Mouse (Mus musculus): ENCODE data around the gene Slc2a1. TPM values are rescaled to one million over a fixed set of nuclear protein-coding genes. Genes with fewer than 3 reads are reported as not detected.
A peak's percentile ranks its signal among the peaks of the same experiment; 100 is the strongest.

Slc2a1 gene
- polyA plus RNA-seq, 1 experiment, result 49.0 TPM

- Histone ChIP-seq H3K27me3 (ENCODE audit: control insufficient read depth, insufficient read depth, insufficient read length) (no peaks in the 10 kb centered on the region), H3ac (ENCODE audit: control insufficient read depth, insufficient read length, low read depth) (no peak overlapping the region), H3K4me3 (ENCODE audit: insufficient read depth, poor library complexity, severe bottlenecking) (no peak overlapping the region), H3K36me3 (ENCODE audit: control insufficient read depth, insufficient read depth) (no peaks in the 10 kb centered on the region), H3K79me3 (ENCODE audit: low read depth) (no peaks in the 10 kb centered on the region), H3K79me2 (ENCODE audit: control insufficient read depth, insufficient read depth) (peaks cover 1% of the 10 kb centered on the region)
- TF ChIP-seq FOSL1 (IDR thresholded peaks at IDR 0.05; ENCODE audit: insufficient read depth, low read length, poor library complexity, severe bottlenecking) (no peak), USF1 (IDR thresholded peaks at IDR 0.05; ENCODE audit: low read depth) (peak; percentile 40), CTCF (IDR thresholded peaks at IDR 0.05; ENCODE audit: control insufficient read depth, insufficient read depth, insufficient read length) (peak; percentile 34)
Observed at GRCm38 (mm10) chr4:119167663-119168062, 59.2 kb downstream of the Slc2a1 start.

- Histone ChIP-seq H3K79me3 (ENCODE audit: low read depth) (no peaks in the 10 kb centered on the region), H3K4me3 (ENCODE audit: insufficient read depth, poor library complexity, severe bottlenecking) (peak overlapping the region; percentile 52), H3ac (ENCODE audit: control insufficient read depth, insufficient read length, low read depth) (peak overlapping the region; percentile 84), H3K36me3 (ENCODE audit: control insufficient read depth, insufficient read depth) (no peaks in the 10 kb centered on the region), H3K79me2 (ENCODE audit: control insufficient read depth, insufficient read depth) (peaks cover 13% of the 10 kb centered on the region), H3K27me3 (ENCODE audit: control insufficient read depth, insufficient read depth, insufficient read length) (no peaks in the 10 kb centered on the region)
- TF ChIP-seq MYOD1 (IDR thresholded peaks at IDR 0.05; ENCODE audit: control insufficient read depth, insufficient read length, low read depth) (no peak), FOSL1 (IDR thresholded peaks at IDR 0.05; ENCODE audit: insufficient read depth, low read length, poor library complexity, severe bottlenecking) (no peak), CEBPB (IDR thresholded peaks at IDR 0.05; ENCODE audit: low read depth) (no peak), CTCF (IDR thresholded peaks at IDR 0.05; ENCODE audit: control insufficient read depth, insufficient read depth, insufficient read length) (no peak), MYOG (IDR thresholded peaks at IDR 0.05; ENCODE audit: control insufficient read depth, extremely low read depth, insufficient read length) (no peak), MAX (IDR thresholded peaks at IDR 0.05) (no peak), USF1 (IDR thresholded peaks at IDR 0.05; ENCODE audit: low read depth) (no peak)
Observed at GRCm38 (mm10) chr4:119172919-119173650, 64.6 kb downstream of the Slc2a1 start.

- no peaks in the 10 kb centered on the region for H3K79me3 ChIP-seq (ENCODE audit: low read depth)
- peak within 1 kb of the TSS; percentile 84 for H3ac ChIP-seq (ENCODE audit: control insufficient read depth, insufficient read length, low read depth)
- TF ChIP-seq CEBPB (IDR thresholded peaks at IDR 0.05; ENCODE audit: low read depth), result no peak
- TF ChIP-seq MYOD1 (IDR thresholded peaks at IDR 0.05; ENCODE audit: control insufficient read depth, insufficient read length, low read depth), result no peak
- TF ChIP-seq MAX (IDR thresholded peaks at IDR 0.05), result peak; percentile 10
- H3K79me2 ChIP-seq (ENCODE audit: control insufficient read depth, insufficient read depth), result peaks cover 13% of the 10 kb centered on the region
- H3K4me3 ChIP-seq (ENCODE audit: insufficient read depth, poor library complexity, severe bottlenecking), result peak within 1 kb of the TSS; percentile 52
- no peaks in the 10 kb centered on the region for H3K27me3 ChIP-seq (ENCODE audit: control insufficient read depth, insufficient read depth, insufficient read length)
- H3K36me3 ChIP-seq (ENCODE audit: control insufficient read depth, insufficient read depth), result no peaks in the 10 kb centered on the region
Observed at GRCm38 (mm10) chr4:119173851-119174453, 65.4 kb downstream of the Slc2a1 start, which contains the start of gene Zfp691. Gene Zfp691, minus strand, starts transcription at chr4:119174195.

GRCm38 (mm10) chr4:119177702-119178101, 69.2 kb downstream of the Slc2a1 start:
- H3ac ChIP-seq (ENCODE audit: control insufficient read depth, insufficient read length, low read depth), result no peak overlapping the region
- peaks cover 11% of the 10 kb centered on the region for H3K79me2 ChIP-seq (ENCODE audit: control insufficient read depth, insufficient read depth)
- no peaks in the 10 kb centered on the region for H3K79me3 ChIP-seq (ENCODE audit: low read depth)
- no peaks in the 10 kb centered on the region for H3K36me3 ChIP-seq (ENCODE audit: control insufficient read depth, insufficient read depth)
- H3K27me3 ChIP-seq (ENCODE audit: control insufficient read depth, insufficient read depth, insufficient read length), result no peaks in the 10 kb centered on the region
- no peak overlapping the region for H3K4me3 ChIP-seq (ENCODE audit: insufficient read depth, poor library complexity, severe bottlenecking)
- TF ChIP-seq CTCF (IDR thresholded peaks at IDR 0.05; ENCODE audit: control insufficient read depth, insufficient read depth, insufficient read length) (no peak), MYOG (IDR thresholded peaks at IDR 0.05; ENCODE audit: control insufficient read depth, extremely low read depth, insufficient read length) (no peak), USF1 (IDR thresholded peaks at IDR 0.05; ENCODE audit: low read depth) (no peak), MAX (IDR thresholded peaks at IDR 0.05) (no peak), CEBPB (IDR thresholded peaks at IDR 0.05; ENCODE audit: low read depth) (no peak), FOSL1 (IDR thresholded peaks at IDR 0.05; ENCODE audit: insufficient read depth, low read length, poor library complexity, severe bottlenecking) (no peak), MYOD1 (IDR thresholded peaks at IDR 0.05; ENCODE audit: control insufficient read depth, insufficient read length, low read depth) (no peak)

- no peak overlapping the region for H3ac ChIP-seq (ENCODE audit: control insufficient read depth, insufficient read length, low read depth)
- H3K79me3 ChIP-seq (ENCODE audit: low read depth), result no peaks in the 10 kb centered on the region
- H3K79me2 ChIP-seq (ENCODE audit: control insufficient read depth, insufficient read depth), result peaks cover 5% of the 10 kb centered on the region
- no peaks in the 10 kb centered on the region for H3K36me3 ChIP-seq (ENCODE audit: control insufficient read depth, insufficient read depth)
- H3K4me3 ChIP-seq (ENCODE audit: insufficient read depth, poor library complexity, severe bottlenecking), result no peak overlapping the region
- no peaks in the 10 kb centered on the region for H3K27me3 ChIP-seq (ENCODE audit: control insufficient read depth, insufficient read depth, insufficient read length)
- TF ChIP-seq MYOD1 (IDR thresholded peaks at IDR 0.05; ENCODE audit: control insufficient read depth, insufficient read length, low read depth) (no peak), MYOG (IDR thresholded peaks at IDR 0.05; ENCODE audit: control insufficient read depth, extremely low read depth, insufficient read length) (no peak), FOSL1 (IDR thresholded peaks at IDR 0.05; ENCODE audit: insufficient read depth, low read length, poor library complexity, severe bottlenecking) (no peak), CTCF (IDR thresholded peaks at IDR 0.05; ENCODE audit: control insufficient read depth, insufficient read depth, insufficient read length) (no peak), CEBPB (IDR thresholded peaks at IDR 0.05; ENCODE audit: low read depth) (no peak), USF1 (IDR thresholded peaks at IDR 0.05; ENCODE audit: low read depth) (no peak), MAX (IDR thresholded peaks at IDR 0.05) (no peak)
Observed at GRCm38 (mm10) chr4:119178331-119178730, 69.8 kb downstream of the Slc2a1 start.

All from C2C12 (cell line).